Comparison of ENCODE assay signal across 28 mouse cellular contexts in genomic region chr16:77601994-77602393, GRCm38 (mm10). TPM values are rescaled to one million over a fixed set of nuclear protein-coding genes. Genes with fewer than 3 reads are reported as not detected.
"Had no signal": no experiment of that assay in that cellular context is flagged by ENCODE, and none has a peak within 500 bp of the region (broad histone marks: within the 10 kb centered on the region; RNA-seq: fewer than 3 reads in every experiment).

TSS of gene Gm11146 (minus strand) at chr16:77602094.

- H3K9me3 ChIP-seq: liver, embryonic 12.5 days; megakaryocyte, embryonic 14.5 days; midbrain, embryonic 12.5 days; neural tube, embryonic 12.5 days had no signal

- H3K4me1 ChIP-seq: liver, embryonic 12.5 days; megakaryocyte, embryonic 14.5 days; midbrain, embryonic 12.5 days; neural tube, embryonic 12.5 days had no signal

- H3K9ac ChIP-seq: liver, embryonic 12.5 days; liver, embryonic 14.5 days; lung, embryonic 14.5 days; midbrain, embryonic 12.5 days; neural tube, embryonic 12.5 days had no signal

- DNase-seq: lung, adult 18-20 months; lung, embryonic 14.5 days; lung, postnatal 10 days; lung, postnatal 4 days; midbrain, embryonic 14.5 days; retina, postnatal 1 day; right cerebral cortex, adult 18-20 months; right cerebral cortex, postnatal 25 days; right cerebral cortex, postnatal 4 days; spleen, adult 18-20 months; thymus, adult 18-20 months; thymus, postnatal 14 days; thymus, postnatal 36 days had no signal

- H3K4me3 ChIP-seq: liver, embryonic 12.5 days; megakaryocyte, embryonic 14.5 days; midbrain, embryonic 12.5 days; neural tube, embryonic 12.5 days had no signal

- H3K27ac ChIP-seq: liver, embryonic 12.5 days; liver, embryonic 14.5 days; midbrain, embryonic 12.5 days; neural tube, embryonic 12.5 days had no signal

- H3K36me3 ChIP-seq: liver, embryonic 12.5 days had no signal

- ATAC-seq: liver, embryonic 12.5 days had no signal

- H3K27me3 ChIP-seq: liver, embryonic 12.5 days; megakaryocyte, embryonic 14.5 days; midbrain, embryonic 12.5 days; neural tube, embryonic 12.5 days had no signal

- H3K4me2 ChIP-seq: liver, embryonic 12.5 days; lung, embryonic 14.5 days; midbrain, embryonic 12.5 days; neural tube, embryonic 12.5 days had no signal

RNA-seq across cellular contexts. Expression of gene Gm11146, which starts in this region (rescaled TPM):
- total RNA-seq: megakaryocyte progenitor cell, adult 5-6 weeks; midbrain, postnatal 0 days; monocyte, adult 5-6 weeks; neutrophil, adult 5-6 weeks had no signal
- polyA plus RNA-seq: liver, embryonic 12.5 days; liver, embryonic 14.5 days; liver, embryonic 16.5 days; lung, embryonic 14.5 days; lung, embryonic 16.5 days; midbrain, embryonic 12.5 days; midbrain, embryonic 14.5 days; midbrain, postnatal 0 days; neural tube, embryonic 12.5 days; small intestine, adult 2 months; stomach, embryonic 14.5 days; stomach, embryonic 16.5 days; thymus, postnatal 0 days had no signal
